Mouse (Mus musculus) left cerebral cortex, adult 2 months (tissue): ENCODE data around the gene Chd6. TPM values are rescaled to one million over a fixed set of nuclear protein-coding genes. Genes with fewer than 3 reads are reported as not detected.

Experiments
- DNase-seq, 2 experiments: peaks; one replicate each; pipeline ENCODE4 v3.0.0; 2021 to 2022; ENCODE audit warnings: low spot score in 2 of 2, mixed read lengths in 1 of 2; ENCODE audit errors: extremely low spot score in 1 of 2
- H3K27ac ChIP-seq: fragments of 200-600 bp; 2 replicates; pipeline ENCODE4 v1.8.1; 2022
- H3K4me3 ChIP-seq: fragments of 200-600 bp; 2 replicates; pipeline ENCODE4 v1.8.1; 2022
- CTCF ChIP-seq: fragments of 200-600 bp; IDR thresholded peaks from 2 replicates; pipeline ENCODE4 v1.8.1; 2022; ENCODE audit warnings: antibody characterized with exemption, mild to moderate bottlenecking, moderate library complexity
- intact Hi-C: fragments of 180-260 bp; cut with DNase I; formaldehyde crosslinking; loops from one replicate; pipeline ENCODE4 v1.15.1; 2025
- total RNA-seq, 2 experiments: library from RNA; stranded (reverse); gene quantifications; 2 replicates each; pipeline ENCODE4 v1.2.3; 2021

Chd6 gene
- total RNA-seq, 2 experiments from 2014 or later, result 67.3 to 70.7 TPM

- no peak for TF ChIP-seq CTCF
- no peak for DNase-seq
- H3K27ac ChIP-seq, result no peak overlapping the region
- no peak overlapping the region for H3K4me3 ChIP-seq
- intact Hi-C loops, result no loop called here
Observed at GRCm38 (mm10) chr2:160940930-160941709, 167.8 kb downstream of the Chd6 start.

DNA sequence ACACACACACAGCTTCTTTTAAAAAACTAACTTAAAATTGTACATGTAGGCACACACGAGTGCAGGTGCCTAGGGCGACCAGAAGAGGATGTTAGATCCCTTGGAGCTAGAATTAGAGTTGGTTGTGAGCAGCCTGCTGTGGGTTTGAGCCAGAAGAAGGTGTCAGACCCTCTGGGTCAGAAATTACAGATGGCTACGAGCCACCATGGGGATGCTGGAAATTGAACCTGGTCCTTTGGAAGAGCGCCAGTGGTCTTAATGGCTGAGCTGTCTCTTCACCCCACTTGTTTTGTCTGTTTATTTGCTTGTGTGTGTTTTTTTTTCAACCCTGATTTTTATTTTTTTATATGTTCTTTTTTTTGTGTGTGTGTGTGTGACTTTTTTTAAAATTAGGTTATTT, 174.4 kb downstream of the Chd6 start:
- no peak overlapping the region for H3K4me3 ChIP-seq
- DNase-seq, result no peak
- H3K27ac ChIP-seq, result no peak overlapping the region
- intact Hi-C loops, result no loop called here
- TF ChIP-seq CTCF, result no peak

- Histone ChIP-seq H3K4me3 (no peak overlapping the region), H3K27ac (no peak overlapping the region)
- no peak for DNase-seq
- intact Hi-C loops, result no loop called here
- peak; percentile 16; the same call in 1 of the 2 replicates for TF ChIP-seq CTCF
Observed at GRCm38 (mm10) chr2:160933890-160934289, 175.0 kb downstream of the Chd6 start.

- DNase-seq, result no peak
- no peak overlapping the region for H3K4me3 ChIP-seq
- no peak for TF ChIP-seq CTCF
- intact Hi-C loops, result no loop called here
- no peak overlapping the region for H3K27ac ChIP-seq
Observed at GRCm38 (mm10) chr2:160932981-160933380, 175.9 kb downstream of the Chd6 start.

- no peak for TF ChIP-seq CTCF
- no peak for DNase-seq
- Histone ChIP-seq H3K27ac (no peak overlapping the region), H3K4me3 (no peak overlapping the region)
- intact Hi-C loops, result no loop called here
Observed at GRCm38 (mm10) chr2:160932325-160932724, 176.6 kb downstream of the Chd6 start.

DNA sequence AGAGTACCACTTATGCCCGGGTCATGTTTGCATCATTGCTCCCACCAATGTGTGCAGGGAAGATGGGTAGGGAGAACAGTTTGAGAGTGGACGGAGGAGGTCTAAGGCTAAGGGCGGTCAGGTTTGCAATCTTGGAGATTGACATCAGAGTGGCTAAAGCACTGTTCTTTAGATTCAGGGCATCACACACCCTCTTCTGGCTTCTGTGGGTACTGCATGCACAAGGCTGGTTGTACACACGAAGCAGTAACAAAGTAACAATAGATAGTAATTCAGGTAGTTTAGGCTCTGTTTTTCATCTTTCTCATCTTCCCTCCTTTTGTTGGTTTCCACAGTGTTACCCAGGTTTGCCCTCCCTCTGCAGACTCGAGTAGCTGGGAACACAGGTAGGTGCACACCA, 177.5 kb downstream of the Chd6 start:
- no peak overlapping the region for H3K4me3 ChIP-seq
- TF ChIP-seq CTCF, result peak; percentile 24
- no peak for DNase-seq
- no peak overlapping the region for H3K27ac ChIP-seq
- intact Hi-C loops, result no loop called here

DNA sequence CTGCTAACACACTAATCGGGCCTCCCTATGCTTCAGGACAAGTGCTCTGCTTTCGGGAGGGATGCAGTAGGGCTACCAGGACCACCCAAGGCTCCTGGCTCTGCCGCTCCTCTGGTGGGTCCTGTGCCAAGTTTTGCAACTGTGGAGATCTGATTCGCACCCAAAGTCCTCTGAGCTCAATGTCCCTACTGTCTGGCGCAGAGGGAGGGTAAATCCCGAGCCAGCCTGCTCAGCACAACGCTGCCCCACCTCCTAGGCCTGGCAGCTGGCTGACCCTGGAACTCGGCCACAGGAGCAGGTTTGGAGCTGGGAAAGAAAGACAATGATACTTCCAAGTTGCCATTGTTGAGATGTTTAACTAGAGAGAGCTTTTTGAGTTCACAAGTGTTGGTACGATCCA, 183.7 kb downstream of the Chd6 start:
- DNase-seq, result no peak
- TF ChIP-seq CTCF, result no peak
- Histone ChIP-seq H3K4me3 (no peak overlapping the region), H3K27ac (no peak overlapping the region)
- intact Hi-C loops, result no loop called here

DNA sequence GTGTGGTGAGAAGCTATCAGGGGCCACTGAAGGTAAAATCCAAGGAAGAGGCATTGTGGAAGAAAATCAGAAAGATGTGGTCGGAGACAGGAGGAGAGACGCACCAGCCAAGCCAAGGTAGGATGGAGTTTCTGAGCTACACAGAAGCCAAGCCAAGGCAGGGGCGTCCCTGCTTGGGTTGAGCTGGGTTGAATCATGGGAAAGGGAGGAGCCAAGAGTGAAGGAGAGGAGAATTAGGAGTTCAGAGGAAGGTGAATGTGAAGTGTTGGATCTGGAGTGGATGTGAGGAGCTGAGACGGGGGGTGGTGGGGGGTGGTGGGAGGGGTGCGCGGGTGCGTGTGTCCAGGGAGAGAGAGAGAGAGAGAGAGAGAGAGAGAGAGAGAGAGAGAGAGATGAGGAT, 187.6 kb downstream of the Chd6 start:
- TF ChIP-seq CTCF, result no peak
- intact Hi-C loops, result no loop called here
- Histone ChIP-seq H3K4me3 (no peak overlapping the region), H3K27ac (no peak overlapping the region)
- no peak for DNase-seq

- no peak for DNase-seq
- intact Hi-C loops, result no loop called here
- Histone ChIP-seq H3K4me3 (no peak overlapping the region), H3K27ac (no peak overlapping the region)
- no peak for TF ChIP-seq CTCF
Observed at GRCm38 (mm10) chr2:160918930-160919215, 190.0 kb downstream of the Chd6 start.

GRCm38 (mm10) chr2:160918154-160918929, 190.5 kb downstream of the Chd6 start:
- DNase-seq, result no peak
- TF ChIP-seq CTCF, result no peak
- intact Hi-C loops, result no loop called here
- H3K27ac ChIP-seq, result no peak overlapping the region
- no peak overlapping the region for H3K4me3 ChIP-seq

DNA sequence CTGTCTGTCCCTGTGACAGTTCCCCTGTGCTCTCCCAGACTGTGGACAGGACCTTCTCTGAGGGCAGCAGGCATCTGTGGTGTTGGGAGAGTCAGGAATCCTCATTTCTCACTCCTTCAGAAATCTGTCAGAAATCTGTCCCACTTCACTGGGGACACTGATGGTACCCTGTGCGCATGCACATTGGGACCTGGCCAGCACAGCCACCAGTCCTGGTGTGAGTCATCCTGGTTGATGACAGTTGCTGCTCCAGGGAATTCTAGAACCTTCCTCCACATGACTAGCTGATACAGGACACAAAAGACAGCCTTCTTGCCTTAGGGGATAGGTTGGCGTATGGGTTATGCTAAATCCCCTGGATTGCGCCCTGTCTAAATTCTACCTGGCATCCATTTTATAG, 191.6 kb downstream of the Chd6 start:
- no peak for DNase-seq
- TF ChIP-seq CTCF, result no peak
- intact Hi-C loops, result no loop called here
- Histone ChIP-seq H3K4me3 (no peak overlapping the region), H3K27ac (no peak overlapping the region)

DNA sequence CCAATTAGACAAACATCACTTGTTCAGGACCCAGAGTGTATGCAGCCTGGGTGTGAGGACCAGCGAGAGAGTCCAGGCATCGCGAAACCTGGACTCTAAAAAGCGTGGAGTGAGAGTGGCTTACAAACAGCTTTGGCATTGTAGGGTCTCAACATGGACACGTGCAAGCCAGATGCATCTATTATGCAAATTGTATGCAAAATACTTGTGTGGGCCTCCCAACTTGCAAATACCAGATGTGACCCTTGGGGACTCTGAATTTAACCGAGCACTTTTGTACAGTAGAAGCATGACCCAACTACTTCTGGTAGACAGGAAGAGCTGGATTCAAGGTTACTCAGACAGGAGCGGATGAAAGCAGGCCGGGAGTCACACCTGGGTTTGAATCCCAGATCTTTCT, 192.2 kb downstream of the Chd6 start:
- H3K27ac ChIP-seq, result no peak overlapping the region
- H3K4me3 ChIP-seq, result no peak overlapping the region
- no peak for DNase-seq
- no peak for TF ChIP-seq CTCF
- intact Hi-C loops, result no loop called here
